Mouse (Mus musculus) cortical plate, adult 2 months (tissue): ENCODE data around the gene E130208F15Rik.

ENCODE experiments used
- CTCF ChIP-seq: fragments of 200-500 bp; IDR thresholded peaks from 2 replicates; pipeline ENCODE4 v1.5.1; 2011; ENCODE audit warnings: mild to moderate bottlenecking, control low read depth, low read length; ENCODE audit not compliant: insufficient read depth; ENCODE audit errors: extremely low read depth
- POLR2A ChIP-seq: fragments of 200-500 bp; IDR thresholded peaks from 2 replicates; pipeline ENCODE4 v1.6.1; 2011; ENCODE audit warnings: mild to moderate bottlenecking, low read length, control low read depth; ENCODE audit not compliant: insufficient read depth; ENCODE audit errors: extremely low read depth

GRCm38 (mm10) chr7:30289714-30290399, 31.7 kb upstream of the E130208F15Rik start:
- TF ChIP-seq CTCF (no peak), POLR2A (no peak)
